Mouse (Mus musculus): ENCODE measurements around the gene Acox2. TPM values are rescaled to one million over a fixed set of nuclear protein-coding genes. Genes with fewer than 3 reads are reported as not detected.

Gene Acox2
- polyA plus RNA-seq, 1 experiment from 2014 or later = not detected

Other genes starting within 250 kb of the Acox2 start
- gene Rpp14, start 179.0 kb downstream of the Acox2 start, polyA plus RNA-seq (2016; fragmentation: Nextera tagmentation; extraction: Ambion mirVana) = 45.0 and 48.0 TPM in 2 replicates
- gene Pxk, start 161.1 kb downstream of the Acox2 start, polyA plus RNA-seq (2016; fragmentation: Nextera tagmentation; extraction: Ambion mirVana) = 46.5 and 47.4 TPM in 2 replicates
- gene Pdhb, start 86.3 kb downstream of the Acox2 start, polyA plus RNA-seq (2016; fragmentation: Nextera tagmentation; extraction: Ambion mirVana) = 220 and 238 TPM in 2 replicates
- 16.5 and 17.5 TPM in 2 replicates for gene Kctd6, start 45.2 kb downstream of the Acox2 start, polyA plus RNA-seq (2016; fragmentation: Nextera tagmentation; extraction: Ambion mirVana)
- gene Fam107a, start 58.7 kb upstream of the Acox2 start, polyA plus RNA-seq (2016; fragmentation: Nextera tagmentation; extraction: Ambion mirVana) = 0.75 and 1.0 TPM in 2 replicates
- gene Oit1, start 119.4 kb upstream of the Acox2 start, polyA plus RNA-seq (2016; fragmentation: Nextera tagmentation; extraction: Ambion mirVana) = not detected in 2 replicates

All from neural tube, embryonic 12.5 days (tissue).